Mouse (Mus musculus): ENCODE measurements around the gene Aldh1b1. TPM values are rescaled to one million over a fixed set of nuclear protein-coding genes. Genes with fewer than 3 reads are reported as not detected.

Gene Aldh1b1
- polyA plus RNA-seq, 1 experiment from 2014 or later = 5.1 TPM

- no peak overlapping the region for H3K4me3 ChIP-seq
- WGBS = 88% methylated on average over 2 of the region's 2 CpGs
- no peak overlapping the region for H3K27ac ChIP-seq (replicated peaks)
- no peaks in the 10 kb centered on the region for H3K9me3 ChIP-seq (replicated peaks)
- H3K36me3 ChIP-seq = no peaks in the 10 kb centered on the region
- DNase-seq (ENCODE audit: low spot score) = no peak
- peaks cover 36% of the 10 kb centered on the region for H3K27me3 ChIP-seq (ENCODE audit: low read depth, poor library complexity, severe bottlenecking)
- peaks cover 16% of the 10 kb centered on the region for H3K4me1 ChIP-seq
Measured at GRCm38 (mm10) chr4:45846263-45846662, 47.4 kb downstream of the Aldh1b1 start.

- 80% methylated on average over 10 of the region's 10 CpGs for WGBS
- Histone ChIP-seq H3K9me3 (replicated peaks) (no peaks in the 10 kb centered on the region), H3K36me3 (no peaks in the 10 kb centered on the region), H3K4me3 (no peak within 1 kb of the TSS), H3K27me3 (ENCODE audit: low read depth, poor library complexity, severe bottlenecking) (peaks cover 36% of the 10 kb centered on the region), H3K27ac (replicated peaks) (0 out of 2 replicates have a peak within 1 kb of the TSS, but pooled peaks have one; percentile 3), H3K4me1 (peaks cover 24% of the 10 kb centered on the region)
- no peak for DNase-seq (ENCODE audit: low spot score)
Measured at GRCm38 (mm10) chr4:45848109-45848824, 49.4 kb downstream of the Aldh1b1 start, which contains the start of gene Stra6l. Gene Stra6l (plus strand): TSS chr4:45848664.

- H3K36me3 ChIP-seq = no peaks in the 10 kb centered on the region
- peaks cover 36% of the 10 kb centered on the region for H3K27me3 ChIP-seq (ENCODE audit: low read depth, poor library complexity, severe bottlenecking)
- H3K4me1 ChIP-seq = peaks cover 24% of the 10 kb centered on the region
- no peak for DNase-seq (ENCODE audit: low spot score)
- 0 out of 2 replicates have a peak overlapping the region, but pooled peaks have one; percentile 3 for H3K27ac ChIP-seq (replicated peaks)
- H3K4me3 ChIP-seq = no peak overlapping the region
- WGBS = 55% methylated on average over 10 of the region's 10 CpGs
- H3K9me3 ChIP-seq (replicated peaks) = no peaks in the 10 kb centered on the region
Measured at GRCm38 (mm10) chr4:45848825-45849156, 50.0 kb downstream of the Aldh1b1 start.

GRCm38 (mm10) chr4:45849419-45849818 lies 50.6 kb downstream of the Aldh1b1 start:
- 30% methylated on average over 1 of the region's 1 CpGs for WGBS

GRCm38 (mm10) chr4:45851640-45852051 lies 52.8 kb downstream of the Aldh1b1 start:
- H3K36me3 ChIP-seq = no peaks in the 10 kb centered on the region
- peaks cover 28% of the 10 kb centered on the region for H3K4me1 ChIP-seq
- H3K27ac ChIP-seq (replicated peaks) = peak overlapping the region; percentile 35; the same call in 1 of the 2 replicates
- H3K27me3 ChIP-seq (ENCODE audit: low read depth, poor library complexity, severe bottlenecking) = peaks cover 39% of the 10 kb centered on the region
- WGBS = 49% methylated on average over 3 of the region's 3 CpGs
- no peaks in the 10 kb centered on the region for H3K9me3 ChIP-seq (replicated peaks)
- no peak overlapping the region for H3K4me3 ChIP-seq
- no peak for DNase-seq (ENCODE audit: low spot score)

More at GRCm38 (mm10) chr4:45849419-45849818, 50.6 kb downstream of the Aldh1b1 start:
- H3K27me3 ChIP-seq (ENCODE audit: low read depth, poor library complexity, severe bottlenecking) = peaks cover 36% of the 10 kb centered on the region
- no peaks in the 10 kb centered on the region for H3K36me3 ChIP-seq
- H3K4me1 ChIP-seq = peaks cover 24% of the 10 kb centered on the region
- H3K27ac ChIP-seq (replicated peaks) = no peak overlapping the region
- H3K9me3 ChIP-seq (replicated peaks) = no peaks in the 10 kb centered on the region
- no peak for DNase-seq (ENCODE audit: low spot score)
- H3K4me3 ChIP-seq = no peak overlapping the region

- WGBS = 84% methylated on average over 15 of the region's 15 CpGs
- Histone ChIP-seq H3K27me3 (ENCODE audit: low read depth, poor library complexity, severe bottlenecking) (peaks cover 24% of the 10 kb centered on the region), H3K9me3 (replicated peaks) (no peaks in the 10 kb centered on the region), H3K4me3 (no peak overlapping the region), H3K27ac (replicated peaks) (no peak overlapping the region), H3K4me1 (peaks cover 25% of the 10 kb centered on the region), H3K36me3 (no peaks in the 10 kb centered on the region)
- no peak for DNase-seq (ENCODE audit: low spot score)
Measured at GRCm38 (mm10) chr4:45853496-45854246, 54.8 kb downstream of the Aldh1b1 start.

Other genes with a start within 250 kb of the Aldh1b1 start
- gene Igfbpl1, start 27.9 kb downstream of the Aldh1b1 start, polyA plus RNA-seq (2016; fragmentation: Nextera tagmentation; extraction: Ambion mirVana) = 13.8 and 23.1 TPM in 2 replicates
- 0.11 and 0.17 TPM in 2 replicates for gene Stra6l, start 49.6 kb downstream of the Aldh1b1 start, polyA plus RNA-seq (2016; fragmentation: Nextera tagmentation; extraction: Ambion mirVana)
- 0.02 TPM in 1 of 2 replicates, not detected in the other for gene Ccdc180, start 91.3 kb downstream of the Aldh1b1 start, polyA plus RNA-seq (2016; fragmentation: Nextera tagmentation; extraction: Ambion mirVana)
- gene Tdrd7, start 166.3 kb downstream of the Aldh1b1 start, polyA plus RNA-seq (2016; fragmentation: Nextera tagmentation; extraction: Ambion mirVana) = 10.4 and 10.9 TPM in 2 replicates
- gene Tmod1, start 239.9 kb downstream of the Aldh1b1 start, polyA plus RNA-seq (2016; fragmentation: Nextera tagmentation; extraction: Ambion mirVana) = 1.6 and 3.0 TPM in 2 replicates

Data from midbrain, embryonic 10.5 days (tissue).